Mouse (Mus musculus) left cerebral cortex, postnatal 10 days (tissue): Measurements from ENCODE around the gene Scai. TPM values are rescaled to one million over a fixed set of nuclear protein-coding genes. Genes with fewer than 3 reads are reported as not detected.
"Not testable (repeated sequence)": the region's sequence is repeated elsewhere in the genome, so short reads cannot be mapped to it uniquely, and the experiment has no call there.

Experiments
- DNase-seq, 2 experiments: peaks; one replicate each; pipeline ENCODE4 v3.0.0; 2021 to 2022; ENCODE audit warnings: low spot score in 2 of 2, mixed read lengths in 1 of 2; ENCODE audit errors: extremely low spot score in 1 of 2
- intact Hi-C: fragments of 180-260 bp; cut with DNase I; formaldehyde crosslinking; loops from one replicate; pipeline ENCODE4 v1.15.1; 2025
- total RNA-seq, 2 experiments: library from RNA; stranded (reverse); gene quantifications; 2 replicates each; pipeline ENCODE4 v1.2.3; 2021

Gene Scai
- total RNA-seq, 2 experiments from 2014 or later: 78.7 to 88.5 TPM

GRCm38 (mm10) chr2:39142357-39142948, 48.1 kb downstream of the Scai start:
- intact Hi-C loops: no loop called here
- peak in 1 of 2 experiments; percentile 61 for DNase-seq

- intact Hi-C loops: no loop called here
- DNase-seq: no peak
Measured at GRCm38 (mm10) chr2:39140586-39141455, 49.7 kb downstream of the Scai start.

GRCm38 (mm10) chr2:39129526-39130326, 60.8 kb downstream of the Scai start:
- DNase-seq: peak in 1 of 2 experiments; percentile 47
- intact Hi-C loops: loop anchor here (5.0 kb wide), 1 partner anchor 58 kb away; no protein-coding TSS in a partner anchor

GRCm38 (mm10) chr2:39124167-39124566, 66.4 kb downstream of the Scai start:
- intact Hi-C loops: no loop called here
- DNase-seq: no peak

GRCm38 (mm10) chr2:39121137-39121536, 69.4 kb downstream of the Scai start:
- intact Hi-C loops: no loop called here
- no peak for DNase-seq

GRCm38 (mm10) chr2:39116583-39116982, 74.0 kb downstream of the Scai start:
- no peak for DNase-seq
- intact Hi-C loops: no loop called here

GRCm38 (mm10) chr2:39114093-39114492, 76.4 kb downstream of the Scai start:
- intact Hi-C loops: no loop called here
- no peak for DNase-seq

- no peak for DNase-seq
- intact Hi-C loops: no loop called here
Measured at GRCm38 (mm10) chr2:39110514-39110913, 80.0 kb downstream of the Scai start.

GRCm38 (mm10) chr2:39109712-39110111, 80.8 kb downstream of the Scai start:
- DNase-seq, intact Hi-C loops: not testable (repeated sequence)

- DNase-seq, intact Hi-C loops: not testable (repeated sequence)
Measured at GRCm38 (mm10) chr2:39099951-39100350, 90.6 kb downstream of the Scai start.

- intact Hi-C loops: no loop called here
- DNase-seq: no peak
Measured at GRCm38 (mm10) chr2:39097993-39098392, 92.5 kb downstream of the Scai start.

GRCm38 (mm10) chr2:39091966-39092365, 98.6 kb downstream of the Scai start:
- DNase-seq: no peak
- intact Hi-C loops: loop anchor here (5.0 kb wide), 1 partner anchor 50 kb away; no protein-coding TSS in a partner anchor

- DNase-seq: no peak
- intact Hi-C loops: no loop called here
Measured at GRCm38 (mm10) chr2:39082706-39083105, 107.8 kb downstream of the Scai start.

- no peak for DNase-seq
- intact Hi-C loops: no loop called here
Measured at GRCm38 (mm10) chr2:39070666-39071065, 119.9 kb downstream of the Scai start.

GRCm38 (mm10) chr2:39069096-39069495, 121.4 kb downstream of the Scai start:
- DNase-seq: no peak
- intact Hi-C loops: loop anchor here (10.0 kb wide), 1 partner anchor 126 kb away; the partner anchor contains the start of gene Scai

- DNase-seq: peak; percentile 87 to 96
- intact Hi-C loops: loop anchor here (10.0 kb wide), 1 partner anchor 129 kb away; the partner anchor contains the start of gene Scai
Measured at GRCm38 (mm10) chr2:39065400-39065987, 125.0 kb downstream of the Scai start, which contains the start of gene Golga1. Golga1 (minus strand) TSS chr2:39065541.

- intact Hi-C loops: loop anchor here (10.0 kb wide), 1 partner anchor 130 kb away; the partner anchor contains the start of gene Scai
- peak in 1 of 2 experiments; percentile 11 for DNase-seq
Measured at GRCm38 (mm10) chr2:39064687-39065399, 125.7 kb downstream of the Scai start.

GRCm38 (mm10) chr2:39048515-39048914, 142.0 kb downstream of the Scai start:
- no peak for DNase-seq
- intact Hi-C loops: no loop called here
